Mouse (Mus musculus) midbrain, postnatal 0 days (tissue): ENCODE data around the gene Rps6kb2. TPM values are rescaled to one million over a fixed set of nuclear protein-coding genes. Genes with fewer than 3 reads are reported as not detected.

Source experiments
- ATAC-seq: fragments of 200-750 bp; cut with Nextera tagmentation; 2 replicates; pipeline ENCODE4 v1.8.0; 2017; ENCODE audit warnings: moderate number of reproducible peaks, mild to moderate bottlenecking, moderate TSS enrichment, moderate library complexity; ENCODE audit not compliant: low FRiP score
- DNase-seq: peaks from one replicate; pipeline ENCODE4 v3.0.0-alpha.2; 2015; ENCODE audit warnings: low spot score
- H3K27ac ChIP-seq: fragments of 300-500 bp; sonication (generic); 2 replicates; pipeline ENCODE4 v1.5.1; 2014; ENCODE audit warnings: low read depth, mild to moderate bottlenecking, low read length, mixed read lengths
- H3K27me3 ChIP-seq: fragments of 300-500 bp; sonication (generic); 2 replicates; pipeline ENCODE4 v1.6.1; 2014; ENCODE audit warnings: low read length, control low read depth, mixed read lengths; ENCODE audit not compliant: insufficient read depth
- H3K36me3 ChIP-seq: fragments of 300-500 bp; sonication (generic); 2 replicates; pipeline ENCODE4 v1.6.1; 2014; ENCODE audit warnings: low read length, control low read depth, mixed read lengths; ENCODE audit not compliant: insufficient read depth
- H3K4me1 ChIP-seq: fragments of 300-500 bp; sonication (generic); 2 replicates; pipeline ENCODE4 v1.6.1; 2014; ENCODE audit warnings: mild to moderate bottlenecking, control low read depth, antibody characterized with exemption, low read length, mixed read lengths; ENCODE audit not compliant: insufficient read depth
- H3K4me2 ChIP-seq: fragments of 300-500 bp; sonication (generic); 2 replicates; pipeline ENCODE4 v1.6.1; 2014; ENCODE audit warnings: low read depth, mild to moderate bottlenecking, low read length, mixed read lengths; ENCODE audit not compliant: poor library complexity, severe bottlenecking
- H3K4me3 ChIP-seq: fragments of 300-500 bp; sonication (generic); 2 replicates; pipeline ENCODE4 v1.5.1; 2014; ENCODE audit warnings: low read depth, mild to moderate bottlenecking, low read length, moderate library complexity
- H3K9ac ChIP-seq: fragments of 300-500 bp; sonication (generic); replicated peaks from 2 replicates; pipeline ENCODE4 v1.6.1; 2014; ENCODE audit warnings: mild to moderate bottlenecking, low read length, moderate library complexity, mixed read lengths; ENCODE audit not compliant: poor library complexity, severe bottlenecking
- H3K9me3 ChIP-seq: fragments of 300-500 bp; sonication (generic); 2 replicates; pipeline ENCODE4 v1.6.1; 2016; ENCODE audit warnings: low read length, control low read depth
- CTCF ChIP-seq: IDR thresholded peaks from 2 replicates; pipeline ENCODE4 v1.5.1; 2016; ENCODE audit warnings: antibody characterized with exemption, mild to moderate bottlenecking
- WGBS: fragments of 180-500 bp; shearing (Covaris S2); extraction: QIAGEN DNeasy Blood & Tissue Kit; methylation state at CpG from one replicate; pipeline ENCODE4 v1.1.7; 2014; 5-methylcytosine and 5-hydroxymethylcytosine counted together
- polyA plus RNA-seq: library from polyadenylated mRNA; unstranded; fragments of >200 nt; fragmentation: Nextera tagmentation; extraction: Ambion mirVana; gene quantifications from 2 replicates; pipeline ENCODE4 v1.2.1, GENCODE M21; 2015
- total RNA-seq: library from RNA; depleted of rRNA; stranded (reverse); fragments of >200 nt; gene quantifications from 2 replicates; pipeline ENCODE4 v1.2.3, GENCODE M21; 2014

Rps6kb2 gene
- total and polyA plus RNA-seq, 2 experiments from 2014 or later, result 23.5 to 62.8 TPM

GRCm38 (mm10) chr19:4150567-4151487 is 12.3 kb downstream of the Rps6kb2 start:
- no peak for ATAC-seq
- H3K4me2 ChIP-seq, result no peak overlapping the region
- TF ChIP-seq CTCF, result no peak
- H3K27ac ChIP-seq, result no peak overlapping the region
- no peaks in the 10 kb centered on the region for H3K9me3 ChIP-seq
- H3K9ac ChIP-seq, result no peak overlapping the region
- H3K4me3 ChIP-seq, result no peak overlapping the region
- peaks cover 7% of the 10 kb centered on the region; the same call in 1 of the 2 replicates for H3K4me1 ChIP-seq
- H3K36me3 ChIP-seq, result peaks cover 27% of the 10 kb centered on the region
- DNase-seq, result no peak
- no peaks in the 10 kb centered on the region for H3K27me3 ChIP-seq
- WGBS, result 89% methylated on average over 22 of the region's 22 CpGs

- ATAC-seq (no peak), DNase-seq (no peak)
- Histone ChIP-seq H3K27me3 (no peaks in the 10 kb centered on the region), H3K9ac (no peak overlapping the region), H3K4me3 (no peak overlapping the region), H3K27ac (no peak overlapping the region), H3K9me3 (no peaks in the 10 kb centered on the region), H3K36me3 (peaks cover 24% of the 10 kb centered on the region), H3K4me1 (peaks cover 7% of the 10 kb centered on the region; the same call in 1 of the 2 replicates), H3K4me2 (0 out of 2 replicates have a peak overlapping the region, but pooled peaks have one; percentile 91)
- WGBS, result 94% methylated on average over 17 of the region's 17 CpGs
- no peak for TF ChIP-seq CTCF
Observed at GRCm38 (mm10) chr19:4149764-4150461, 13.2 kb downstream of the Rps6kb2 start.

- Histone ChIP-seq H3K9ac (peak overlapping the region; percentile 94), H3K4me1 (peaks cover 7% of the 10 kb centered on the region; the same call in 1 of the 2 replicates), H3K4me3 (peak overlapping the region; percentile 88), H3K27me3 (no peaks in the 10 kb centered on the region), H3K9me3 (no peaks in the 10 kb centered on the region), H3K36me3 (peaks cover 24% of the 10 kb centered on the region), H3K4me2 (peak overlapping the region; percentile 91), H3K27ac (0 out of 2 replicates have a peak overlapping the region, but pooled peaks have one; percentile 69)
- 89% methylated on average over 11 of the region's 11 CpGs for WGBS
- TF ChIP-seq CTCF, result no peak
- no peak for ATAC-seq
- no peak for DNase-seq
Observed at GRCm38 (mm10) chr19:4149283-4149682, 13.9 kb downstream of the Rps6kb2 start.

GRCm38 (mm10) chr19:4148819-4149218 is 14.3 kb downstream of the Rps6kb2 start:
- Histone ChIP-seq H3K4me2 (peak overlapping the region; percentile 91), H3K9me3 (no peaks in the 10 kb centered on the region), H3K27me3 (no peaks in the 10 kb centered on the region), H3K9ac (peak overlapping the region; percentile 94), H3K27ac (peak overlapping the region; percentile 69), H3K4me3 (peak overlapping the region; percentile 88), H3K4me1 (peaks cover 7% of the 10 kb centered on the region; the same call in 1 of the 2 replicates), H3K36me3 (peaks cover 24% of the 10 kb centered on the region)
- WGBS, result 4% methylated on average over 8 of the region's 8 CpGs
- ATAC-seq, result peak; percentile 18; the same call in 1 of the 2 replicates
- TF ChIP-seq CTCF, result no peak
- no peak for DNase-seq

GRCm38 (mm10) chr19:4148491-4148806 is 14.7 kb downstream of the Rps6kb2 start, which contains the start of gene Coro1b:
Coro1b (plus strand) TSS chr19:4148619.
- H3K4me3 ChIP-seq, result peak within 1 kb of the TSS; percentile 88
- ATAC-seq, result peak; percentile 87

More at GRCm38 (mm10) chr19:4148491-4148806, 14.7 kb downstream of the Rps6kb2 start, which contains the start of gene Coro1b:
- Histone ChIP-seq H3K4me2 (peak within 1 kb of the TSS; percentile 91), H3K9ac (peak within 1 kb of the TSS; percentile 94), H3K4me1 (peaks cover 7% of the 10 kb centered on the region; the same call in 1 of the 2 replicates), H3K27me3 (no peaks in the 10 kb centered on the region), H3K36me3 (peaks cover 21% of the 10 kb centered on the region), H3K9me3 (no peaks in the 10 kb centered on the region), H3K27ac (peak within 1 kb of the TSS; percentile 69)
- peak; percentile 92 for DNase-seq
- WGBS, result 1% methylated on average over 30 of the region's 33 CpGs
- TF ChIP-seq CTCF, result no peak
